Mouse (Mus musculus) mammary gland, adult 2 months (tissue): ENCODE data around the gene Fezf2. TPM values are rescaled to one million over a fixed set of nuclear protein-coding genes. Genes with fewer than 3 reads are reported as not detected.

Experiments used
- polyA plus RNA-seq: library from polyadenylated mRNA; depleted of rRNA; stranded (reverse); fragments of >200 nt; gene quantifications from 2 replicates; pipeline ENCODE4 v1.2.3, GENCODE M21; 2012; ENCODE audit warnings: low replicate concordance; rRNA removed

The Fezf2 gene
- not detected in 2 replicates for polyA plus RNA-seq

DNA sequence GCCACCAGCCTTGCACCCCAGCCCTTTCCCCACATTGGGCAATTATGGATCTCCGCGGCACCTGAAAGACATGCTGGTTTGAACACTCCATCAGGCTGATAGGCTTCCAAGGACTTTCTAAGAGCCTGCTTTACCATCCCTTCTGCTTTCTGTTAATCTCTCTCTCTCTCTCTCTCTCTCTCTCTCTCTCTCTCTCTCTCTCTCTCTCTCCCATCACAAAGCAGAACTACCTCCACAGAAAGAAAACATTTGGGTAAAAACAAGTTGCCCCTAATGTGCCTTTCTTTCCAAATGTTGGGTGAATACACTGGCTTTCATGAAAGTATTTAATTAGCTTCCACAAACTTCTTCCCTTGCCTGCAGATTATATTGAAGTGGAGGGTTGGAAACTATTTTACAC lies at the start of gene Fezf2:
Fezf2 (minus strand) TSS at position 101 of the 400 bp plus-strand sequence.

Other genes with a start within 250 kb of the Fezf2 start
- gene Gm49355, start 64.2 kb downstream of the Fezf2 start, polyA plus RNA-seq: 0.05 and 0.17 TPM in 2 replicates
- 2.7 and 11.8 TPM in 2 replicates for gene 3830406C13Rik, start 64.0 kb downstream of the Fezf2 start, polyA plus RNA-seq